Mouse (Mus musculus) G1E-ER4 (cell line): Measurements from ENCODE around the gene Srcin1. TPM values are rescaled to one million over a fixed set of nuclear protein-coding genes. Genes with fewer than 3 reads are reported as not detected.

Experiments
- GATA1 ChIP-seq: IDR thresholded peaks from one replicate; pipeline ENCODE4 v1.8.0; 2012; ENCODE audit warnings: low read length, inconsistent platforms
- polyA plus RNA-seq: library from polyadenylated mRNA; stranded (reverse); fragments of >175 nt; gene quantifications from 2 replicates; pipeline ENCODE4 v1.2.3, GENCODE M21; 2012

Gene Srcin1
- polyA plus RNA-seq, 1 experiment, result 0.18 TPM

GRCm38 (mm10) chr11:97487656-97488055 is 88.3 kb downstream of the Srcin1 start:
- TF ChIP-seq GATA1, result no peak

DNA sequence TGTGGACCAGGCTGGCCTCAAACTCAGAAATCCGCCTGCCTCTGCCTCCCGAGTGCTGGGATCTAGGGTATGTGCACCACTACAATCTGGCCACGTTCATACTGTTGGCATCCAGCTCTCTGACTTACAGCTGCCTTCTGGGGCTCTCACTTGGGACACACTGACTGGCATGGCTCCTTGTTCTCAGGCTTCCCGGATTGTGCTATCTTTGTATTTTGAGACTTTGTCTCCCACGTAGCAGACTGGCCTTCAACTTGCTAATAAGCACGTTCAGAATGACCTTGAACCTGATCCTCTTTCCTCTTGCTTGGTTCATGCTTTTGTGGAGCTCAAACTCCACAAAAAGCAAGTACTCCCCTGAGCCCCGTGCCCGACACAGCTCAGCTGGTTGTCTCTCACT is 90.3 kb downstream of the Srcin1 start:
- TF ChIP-seq GATA1, result no peak

- no peak for TF ChIP-seq GATA1
Observed at GRCm38 (mm10) chr11:97479824-97480223, 96.2 kb downstream of the Srcin1 start.

- TF ChIP-seq GATA1, result no peak
Observed at GRCm38 (mm10) chr11:97479085-97479484, 96.9 kb downstream of the Srcin1 start.

GRCm38 (mm10) chr11:97478345-97478744 is 97.6 kb downstream of the Srcin1 start:
- no peak for TF ChIP-seq GATA1

DNA sequence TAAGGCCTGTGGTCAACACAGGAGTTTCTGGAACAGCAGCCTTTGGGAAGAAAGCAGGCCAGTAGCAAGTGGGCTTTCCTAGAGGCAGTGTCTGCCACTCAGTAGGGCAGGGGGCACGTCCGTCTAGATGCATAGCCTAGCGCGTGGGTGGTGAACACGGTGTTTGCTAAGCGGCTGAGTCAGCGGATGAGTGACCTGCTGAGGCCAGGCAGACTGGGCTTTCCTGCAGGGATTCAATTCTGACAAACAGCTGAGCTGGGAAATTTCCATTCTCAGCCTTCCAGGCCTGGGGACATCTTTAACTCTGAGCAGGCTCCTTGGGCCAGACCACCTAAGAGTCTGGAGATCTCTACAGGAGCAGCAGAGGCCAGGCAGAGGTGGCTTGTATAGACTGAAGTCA is 98.6 kb downstream of the Srcin1 start:
- no peak for TF ChIP-seq GATA1

GRCm38 (mm10) chr11:97476334-97477095 is 99.5 kb downstream of the Srcin1 start:
- no peak for TF ChIP-seq GATA1

GRCm38 (mm10) chr11:97471276-97471675 is 104.7 kb downstream of the Srcin1 start:
- TF ChIP-seq GATA1, result no peak

DNA sequence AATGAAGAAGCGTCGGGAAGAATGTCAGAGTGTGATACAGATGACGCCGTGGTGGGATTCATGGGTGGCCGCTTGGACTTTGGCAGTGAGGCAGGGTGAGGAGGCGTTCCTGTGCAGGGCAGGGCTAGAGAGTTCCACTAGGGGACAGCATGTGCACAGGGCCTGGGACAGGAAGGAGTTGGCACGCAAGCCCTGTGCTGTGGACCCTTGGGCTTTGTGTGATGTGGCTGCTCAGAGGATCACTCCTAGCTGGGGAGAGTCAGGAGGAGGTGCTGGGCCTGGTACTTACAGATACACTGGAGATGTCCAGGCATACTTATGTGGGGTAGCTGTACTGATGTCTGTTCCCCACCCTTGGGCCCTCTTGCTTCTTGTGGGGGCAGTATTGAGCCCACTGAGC is 106.2 kb downstream of the Srcin1 start:
- TF ChIP-seq GATA1, result no peak

DNA sequence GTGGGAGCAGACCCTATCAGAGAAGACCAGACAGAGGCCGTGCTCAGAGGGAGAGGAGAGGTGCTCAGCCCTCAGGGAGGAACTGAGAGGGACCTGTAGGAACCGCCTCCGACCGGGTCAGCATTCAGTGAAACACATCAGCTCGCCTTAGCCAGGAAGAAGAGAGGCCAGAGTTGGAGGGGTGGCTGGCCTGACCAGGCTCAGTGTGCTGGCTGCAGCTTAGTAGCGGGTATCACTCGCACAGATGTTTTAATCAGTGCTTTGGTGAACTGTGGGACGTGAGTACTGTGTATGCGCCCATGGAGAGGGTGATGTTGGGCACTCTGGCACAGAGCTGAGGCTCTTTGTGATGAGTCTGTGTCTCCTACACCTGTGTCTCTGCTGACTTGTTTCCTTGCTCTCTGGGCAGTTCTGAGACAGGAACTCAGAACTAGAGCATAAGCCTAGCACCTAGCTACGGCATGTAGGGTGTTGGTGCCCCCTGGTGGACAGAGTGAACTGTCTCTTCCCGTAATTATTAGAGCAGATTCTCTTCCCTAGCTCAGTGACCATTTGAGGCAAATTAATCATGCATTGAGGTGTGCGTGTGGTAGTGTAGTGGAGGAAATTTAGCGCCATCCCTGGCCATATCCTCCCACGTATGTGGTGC is 107.2 kb downstream of the Srcin1 start:
- no peak for TF ChIP-seq GATA1

DNA sequence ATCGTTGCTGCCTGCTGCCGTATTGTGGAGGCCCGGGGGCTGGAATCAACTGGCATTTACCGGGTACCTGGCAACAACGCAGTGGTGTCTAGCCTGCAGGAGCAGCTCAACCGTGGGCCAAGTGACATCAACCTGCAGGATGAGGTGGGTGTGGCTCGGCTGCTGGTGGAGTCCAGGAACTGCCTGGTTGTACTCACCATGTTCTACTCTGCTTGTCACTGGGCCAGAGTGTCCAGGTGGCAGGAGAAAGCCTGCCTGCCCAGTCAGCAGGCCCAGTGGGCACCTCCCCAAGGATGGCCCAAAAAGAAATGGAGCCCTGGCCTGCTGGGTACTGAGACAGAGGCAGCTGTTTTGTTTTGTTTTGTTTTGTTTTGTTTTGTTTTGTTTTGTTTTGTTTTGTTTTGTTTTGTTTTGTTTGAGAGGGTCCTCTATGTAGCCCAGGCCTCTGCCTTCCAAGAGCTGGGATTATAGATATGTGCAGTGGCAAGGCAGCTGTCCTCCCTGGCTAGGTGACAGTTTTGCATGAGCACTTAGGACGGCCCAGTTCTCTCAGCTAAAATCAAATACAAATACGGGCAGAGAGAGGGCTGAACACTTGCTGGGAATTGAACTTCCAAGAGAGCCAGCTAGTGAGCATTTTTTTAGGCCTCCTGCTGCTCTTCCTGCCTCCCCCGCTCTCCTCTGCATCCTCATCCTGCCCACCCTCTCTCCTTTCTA is 109.4 kb downstream of the Srcin1 start:
- TF ChIP-seq GATA1, result no peak

DNA sequence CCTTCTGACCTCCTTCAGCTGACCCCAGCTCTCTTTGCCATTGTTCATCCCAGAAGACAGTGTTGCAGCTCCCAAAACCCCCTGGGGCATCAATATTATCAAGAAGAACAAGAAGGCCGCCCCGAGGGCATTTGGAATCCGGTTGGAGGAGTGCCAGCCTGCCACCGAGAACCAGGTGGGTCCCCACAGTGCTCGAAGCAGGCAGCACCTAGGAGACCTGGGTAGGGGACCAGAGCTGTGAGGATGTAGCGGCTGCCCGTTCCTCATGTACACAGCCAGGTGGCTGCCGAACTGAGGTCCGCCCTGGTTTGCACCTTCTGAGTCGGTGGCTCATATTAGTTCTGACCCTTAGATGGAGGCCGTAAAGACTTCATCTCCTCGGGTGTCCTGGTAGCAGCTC is 110.0 kb downstream of the Srcin1 start:
- no peak for TF ChIP-seq GATA1

DNA sequence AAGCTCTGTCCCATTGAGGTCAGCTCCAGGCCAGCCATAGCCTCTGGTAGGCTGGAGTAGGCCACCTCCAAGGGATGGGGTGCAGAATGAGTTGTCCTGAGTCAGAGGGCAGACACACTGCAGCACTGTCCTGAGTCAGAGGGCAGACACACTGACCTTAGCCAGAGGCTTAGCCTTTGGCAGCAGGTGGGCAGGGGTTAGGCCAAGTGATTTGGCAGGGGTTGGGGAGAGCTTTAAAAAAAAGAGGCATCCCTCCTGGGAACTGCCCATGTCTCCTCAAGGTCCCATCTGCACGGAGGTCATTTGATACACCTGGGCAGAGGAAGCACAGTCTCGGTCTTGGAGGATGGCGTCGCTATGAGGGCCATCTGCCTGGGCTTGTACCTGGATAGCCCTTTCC is 112.0 kb downstream of the Srcin1 start:
- TF ChIP-seq GATA1, result no peak

GRCm38 (mm10) chr11:97463166-97463565 is 112.8 kb downstream of the Srcin1 start:
- no peak for TF ChIP-seq GATA1

DNA sequence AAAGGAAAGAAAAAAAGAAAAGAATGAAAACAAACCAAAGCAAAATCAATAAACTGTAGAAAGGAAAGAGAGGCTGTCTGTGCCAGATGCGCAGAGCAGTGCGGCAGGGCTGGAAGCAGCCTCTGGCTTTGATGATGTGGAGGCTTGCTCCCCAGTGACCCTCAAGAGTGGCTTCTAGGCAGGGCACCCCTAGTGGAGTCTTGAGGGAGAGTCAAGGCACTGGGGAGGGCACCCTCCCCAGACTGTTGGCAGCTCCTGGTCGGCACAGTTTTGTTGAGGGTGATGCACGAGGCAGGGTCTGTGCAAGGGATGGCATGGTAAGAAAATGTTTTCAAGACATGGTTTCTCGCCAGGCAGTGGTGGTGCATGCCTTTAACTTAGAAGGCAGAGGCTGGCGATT is 113.4 kb downstream of the Srcin1 start:
- no peak for TF ChIP-seq GATA1

GRCm38 (mm10) chr11:97461307-97461820 is 114.6 kb downstream of the Srcin1 start:
- TF ChIP-seq GATA1, result no peak

Other genes with a start within 250 kb of the Srcin1 start
- 0.01 TPM in 1 of 2 replicates, not detected in the other for gene Gpr179, start 224.1 kb downstream of the Srcin1 start, polyA plus RNA-seq
- gene Socs7, start 213.6 kb downstream of the Srcin1 start, polyA plus RNA-seq, result 5.9 and 7.3 TPM in 2 replicates
- gene Arhgap23, start 160.7 kb downstream of the Srcin1 start, polyA plus RNA-seq, result 49.9 and 68.6 TPM in 2 replicates
- not detected in 2 replicates for gene 4933428G20Rik, start 75.8 kb downstream of the Srcin1 start, polyA plus RNA-seq
- not detected in 2 replicates for gene Epop, start 53.5 kb upstream of the Srcin1 start, polyA plus RNA-seq
- 42.2 and 42.3 TPM in 2 replicates for gene Mllt6, start 87.2 kb upstream of the Srcin1 start, polyA plus RNA-seq
- 1.6 and 3.1 TPM in 2 replicates for gene Cisd3, start 109.6 kb upstream of the Srcin1 start, polyA plus RNA-seq
- gene Pcgf2, start 124.3 kb upstream of the Srcin1 start, polyA plus RNA-seq, result 6.3 and 9.1 TPM in 2 replicates
- 16.1 and 122 TPM in 2 replicates for gene Psmb3, start 127.2 kb upstream of the Srcin1 start, polyA plus RNA-seq
- 28.3 and 31.4 TPM in 2 replicates for gene Pip4k2b, start 168.5 kb upstream of the Srcin1 start, polyA plus RNA-seq
- gene Cwc25, start 190.4 kb upstream of the Srcin1 start, polyA plus RNA-seq, result 30.0 and 34.5 TPM in 2 replicates
- gene 1700001P01Rik, start 199.7 kb upstream of the Srcin1 start, polyA plus RNA-seq, result not detected in 2 replicates
- gene Rpl23, start 206.3 kb upstream of the Srcin1 start, polyA plus RNA-seq, result 62.2 and 87.5 TPM in 2 replicates
- 51.4 and 65.7 TPM in 2 replicates for gene Lasp1, start 222.8 kb upstream of the Srcin1 start, polyA plus RNA-seq